Mouse (Mus musculus) skeletal muscle tissue, adult 2 months (tissue): ENCODE data around the gene Vmn1r72.
"Not testable (repeated sequence)": the region's sequence is repeated elsewhere in the genome, so short reads cannot be mapped to it uniquely, and the experiment has no call there.

Source experiments
- DNase-seq: peaks from one replicate; pipeline ENCODE4 v3.0.0-alpha.2; 2012; ENCODE audit warnings: low read depth, low spot score

Vmn1r72 gene

GRCm38 (mm10) chr7:11680047-11680446 lies at the start of gene Vmn1r72:
Gene Vmn1r72, minus strand, starts transcription at chr7:11680147.
- not testable (repeated sequence) for DNase-seq

- not testable (repeated sequence) for DNase-seq
Measured at GRCm38 (mm10) chr7:11617082-11617481, 62.9 kb downstream of the Vmn1r72 start.
